Mouse (Mus musculus): ENCODE data around the gene Rasgrp1.

The Rasgrp1 gene

DNA sequence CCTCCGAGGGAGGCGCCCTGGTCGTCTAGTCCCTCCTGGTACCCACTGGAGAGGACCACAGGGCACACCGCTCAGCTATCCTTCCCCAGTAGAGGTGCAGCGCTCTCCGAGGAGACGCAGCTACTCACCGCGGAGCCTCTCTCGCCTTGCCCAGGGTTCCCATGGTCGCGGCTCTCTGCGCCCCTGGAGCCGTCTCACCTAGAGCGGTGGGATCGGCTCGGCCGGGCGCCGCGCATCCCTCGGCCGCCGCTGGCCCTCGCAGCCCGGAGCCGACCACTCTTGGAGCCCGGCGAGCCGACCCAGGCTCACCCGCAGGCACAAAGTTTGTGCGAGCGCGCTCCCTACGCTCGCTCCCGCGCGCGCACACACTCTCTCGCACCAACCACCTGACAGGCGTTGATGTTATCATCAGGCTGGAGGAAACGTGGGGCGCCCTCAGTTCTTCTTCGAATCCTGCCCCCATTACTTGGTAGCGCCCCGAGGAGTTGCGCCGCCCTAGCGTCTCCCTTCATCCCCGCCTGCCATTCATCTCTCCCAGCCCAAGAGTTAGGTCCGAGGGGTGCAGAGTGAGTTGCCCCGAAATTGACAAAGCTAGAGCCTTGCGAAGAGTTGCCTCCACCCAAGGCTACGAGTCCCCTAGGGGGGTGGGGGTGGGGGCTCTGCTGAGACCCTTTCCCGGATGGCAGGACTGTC is at the start of gene Rasgrp1:
Gene Rasgrp1, minus strand, starts transcription at position 455 of the 693 bp plus-strand sequence.
- DNase-seq (ENCODE audit: low read depth), result peak; percentile 7

DNA sequence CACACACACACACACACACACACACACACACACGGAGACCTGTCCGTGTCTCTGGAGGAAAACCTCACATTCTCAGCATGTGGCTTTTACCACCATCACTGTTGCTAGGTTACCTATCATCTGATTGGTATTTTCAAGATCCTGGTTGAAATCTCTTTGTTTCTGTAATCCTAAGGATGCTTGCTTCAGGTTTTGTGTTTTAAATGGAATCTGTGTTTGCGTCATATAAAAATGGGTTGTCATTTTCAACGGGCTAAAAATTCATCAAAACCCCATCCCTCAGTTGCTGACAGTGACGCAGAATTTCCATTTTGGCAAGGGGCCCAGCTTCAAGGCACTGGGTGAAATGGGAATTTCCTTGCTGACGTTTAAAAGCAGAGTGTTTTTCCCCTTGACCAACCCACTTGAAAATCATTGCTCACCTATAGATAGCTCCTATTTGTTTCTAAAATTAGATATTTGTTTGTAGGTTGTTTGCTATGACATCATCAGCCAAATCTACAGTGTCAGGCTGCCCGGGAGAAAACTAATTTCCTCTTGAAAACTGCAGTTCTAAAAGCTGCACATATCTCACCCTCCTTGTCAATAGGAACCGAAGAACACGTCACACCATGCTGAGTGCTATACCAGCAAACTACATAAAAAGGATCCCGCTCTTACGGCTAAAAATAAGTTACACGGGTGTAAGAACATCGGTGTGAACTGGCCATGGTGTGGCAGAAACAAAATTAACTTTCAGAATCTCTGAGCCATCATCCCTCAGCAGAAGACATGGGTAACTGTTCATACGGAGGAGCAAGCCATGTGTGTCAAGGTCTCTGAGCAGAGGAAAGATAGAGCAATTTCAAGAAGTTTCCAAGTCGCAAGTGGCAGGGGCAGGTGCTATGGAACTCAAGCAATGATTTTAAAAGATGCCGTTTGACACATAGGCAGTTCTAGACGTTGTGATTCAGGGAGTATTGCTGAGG is 47.4 kb upstream of the Rasgrp1 start:
- DNase-seq (ENCODE audit: low read depth), result no peak

DNA sequence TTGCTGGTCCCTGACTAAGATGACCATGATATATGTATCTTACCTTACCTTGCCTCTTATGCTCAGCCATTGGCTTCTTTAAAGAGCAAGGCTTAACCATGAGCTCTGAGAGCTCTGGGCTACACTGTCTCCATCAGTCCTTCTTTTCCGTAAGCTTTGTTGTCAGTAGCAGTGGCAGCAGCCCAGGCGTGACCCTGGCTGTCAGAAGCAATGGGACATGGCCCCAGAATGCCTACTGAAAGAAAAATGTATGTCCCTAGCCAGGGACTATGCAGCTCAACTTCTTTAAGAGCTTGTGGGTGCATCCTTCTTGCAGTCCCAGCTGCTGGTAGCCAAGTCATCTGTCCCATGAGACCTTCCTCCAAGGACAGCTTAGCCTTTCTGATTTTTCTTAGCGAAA is 46.7 kb upstream of the Rasgrp1 start:
- no peak for DNase-seq (ENCODE audit: low read depth)

DNA sequence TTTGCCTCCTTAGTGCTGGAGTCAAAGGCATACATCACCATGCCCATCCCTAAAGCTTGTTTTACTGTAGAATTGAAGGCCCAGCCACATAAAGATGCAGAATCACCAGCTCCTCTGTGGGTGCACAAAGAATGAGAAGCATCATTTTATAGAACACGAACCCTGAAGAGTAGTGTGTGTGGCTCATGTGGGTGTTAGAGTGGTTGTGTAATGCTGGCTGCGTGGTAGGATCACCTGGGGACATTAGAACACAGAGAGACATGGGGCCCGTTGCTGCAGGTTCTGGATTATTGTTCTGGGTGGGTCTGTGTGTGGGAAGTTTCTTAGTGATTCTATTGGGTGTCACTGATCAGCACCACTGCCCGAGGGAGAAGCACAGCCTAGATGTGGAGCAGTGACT is 45.3 kb upstream of the Rasgrp1 start:
- DNase-seq (ENCODE audit: low read depth), result no peak

DNA sequence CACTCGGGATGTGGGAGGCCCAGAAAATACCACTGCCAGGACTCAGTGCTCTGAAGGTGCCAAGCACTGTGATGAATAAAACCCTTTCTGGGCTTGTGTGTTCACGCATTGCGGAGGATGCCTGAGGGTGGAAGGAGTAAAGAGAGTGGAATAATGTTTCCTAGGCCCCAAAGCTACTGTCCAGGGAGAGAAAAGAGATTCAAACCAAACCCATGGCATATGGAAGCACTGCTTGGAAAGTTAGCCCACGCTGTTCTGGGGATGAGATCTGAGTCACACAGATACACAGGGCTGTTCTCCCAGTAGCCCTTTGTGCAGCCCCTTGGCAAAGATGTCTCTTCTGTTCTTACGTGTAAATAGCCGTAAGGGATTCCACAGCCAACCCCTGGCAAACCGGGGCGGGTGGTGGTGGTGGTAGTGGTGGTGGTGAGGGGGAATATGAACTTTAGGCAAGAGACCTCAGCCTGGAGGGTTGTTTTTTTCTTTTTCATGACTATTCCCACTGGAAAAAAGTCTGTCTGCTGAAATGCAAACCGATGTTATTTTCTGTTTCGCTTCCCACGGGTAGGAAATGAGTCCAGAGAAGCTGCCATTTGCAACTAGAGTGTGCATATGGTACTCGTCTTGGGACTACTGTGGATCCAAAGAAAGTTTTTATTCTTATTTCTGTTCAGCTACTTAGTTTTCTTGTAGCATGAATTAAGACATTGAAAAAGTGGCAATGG is 44.3 kb upstream of the Rasgrp1 start:
- DNase-seq (ENCODE audit: low read depth), result no peak

DNA sequence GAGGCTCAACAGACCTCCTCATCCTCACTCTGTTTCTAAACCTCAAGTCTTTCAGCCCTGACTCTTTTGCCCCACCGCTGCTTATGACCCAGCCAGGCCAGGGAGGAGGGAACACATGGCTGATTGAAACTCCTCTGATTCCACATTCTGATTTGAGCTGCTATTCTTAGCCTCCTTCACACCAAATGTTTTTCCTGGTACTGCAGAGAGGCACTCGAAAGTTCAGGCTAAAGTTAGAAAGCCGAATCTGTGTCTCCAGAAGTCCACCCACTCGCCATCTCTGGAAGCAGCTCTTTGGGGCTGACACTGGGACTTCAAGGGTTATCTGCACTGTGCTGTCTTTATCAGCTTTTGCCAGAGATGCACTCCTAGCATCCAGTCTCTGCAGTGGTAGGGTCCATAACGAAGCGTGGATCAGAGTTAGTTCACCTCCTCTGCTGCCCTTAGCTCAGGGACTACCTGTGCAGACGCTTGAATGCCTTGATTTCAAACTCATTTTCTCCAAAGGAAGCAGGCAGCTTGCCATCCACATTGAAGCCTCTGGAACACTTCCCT is 43.3 kb upstream of the Rasgrp1 start:
- no peak for DNase-seq (ENCODE audit: low read depth)

DNA sequence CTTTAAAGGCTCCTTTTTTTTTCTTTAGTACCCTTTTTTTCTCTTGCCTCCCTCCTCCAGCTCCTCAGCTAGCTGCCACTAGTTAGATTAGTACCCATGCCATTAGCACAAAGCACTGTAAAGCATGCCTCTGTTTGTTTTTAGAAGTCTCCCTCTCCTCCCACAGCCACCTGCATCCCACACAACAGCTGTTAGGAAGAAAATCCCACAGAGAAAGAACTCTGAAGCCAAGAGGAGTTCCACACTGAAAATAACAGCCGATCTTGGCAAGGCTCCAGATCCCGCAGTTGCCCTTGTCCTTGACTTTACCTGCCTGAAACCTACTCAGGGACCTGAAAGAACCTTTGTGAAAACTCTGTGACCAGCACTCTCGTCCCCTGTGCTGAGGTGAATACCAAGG is 38.5 kb upstream of the Rasgrp1 start:
- DNase-seq (ENCODE audit: low read depth), result no peak

DNA sequence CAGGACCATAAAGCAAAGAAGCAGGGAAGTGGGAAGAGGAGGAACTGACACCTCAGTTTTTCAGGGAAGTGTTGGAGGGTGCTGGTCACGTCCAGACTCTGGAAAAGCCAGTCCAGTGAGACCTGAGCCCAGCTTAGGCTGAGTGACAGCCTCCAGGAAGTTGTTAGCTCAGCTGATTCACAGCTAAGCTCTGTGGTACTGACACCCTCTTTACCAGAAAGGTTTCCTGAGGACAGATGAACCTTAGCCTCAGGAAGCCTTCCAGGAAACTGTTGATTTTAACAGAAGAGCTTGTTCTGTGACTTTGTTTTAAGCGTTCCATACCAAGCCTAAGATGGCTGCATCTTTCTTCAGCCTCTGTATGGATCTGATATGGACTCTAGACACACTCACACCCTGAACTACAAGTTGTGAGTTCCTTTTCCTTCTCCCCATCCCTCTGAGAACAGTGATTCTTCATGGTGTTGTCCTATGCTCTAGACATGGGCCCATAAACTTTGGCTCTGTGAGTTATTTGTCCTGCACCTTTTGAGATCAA is 31.6 kb upstream of the Rasgrp1 start:
- no peak for DNase-seq (ENCODE audit: low read depth)

DNA sequence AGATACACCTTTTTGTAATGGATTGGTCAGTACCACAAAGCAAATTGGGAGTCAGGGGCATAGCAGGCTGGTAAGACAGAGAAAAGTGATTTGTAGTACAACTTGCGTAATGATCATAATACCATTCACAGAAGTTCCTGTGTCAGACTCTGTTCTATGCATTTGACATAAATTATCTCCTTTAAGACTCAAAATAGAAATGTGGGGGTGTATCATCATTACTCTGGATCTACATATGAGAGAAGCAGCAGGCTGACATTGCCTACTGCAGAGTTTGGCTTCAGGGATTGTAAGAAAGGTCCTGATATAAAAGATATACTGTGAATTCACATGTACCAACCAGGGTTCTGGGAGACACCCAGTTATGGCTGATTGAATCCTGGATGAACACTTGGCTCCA is 28.9 kb upstream of the Rasgrp1 start:
- no peak for DNase-seq (ENCODE audit: low read depth)

DNA sequence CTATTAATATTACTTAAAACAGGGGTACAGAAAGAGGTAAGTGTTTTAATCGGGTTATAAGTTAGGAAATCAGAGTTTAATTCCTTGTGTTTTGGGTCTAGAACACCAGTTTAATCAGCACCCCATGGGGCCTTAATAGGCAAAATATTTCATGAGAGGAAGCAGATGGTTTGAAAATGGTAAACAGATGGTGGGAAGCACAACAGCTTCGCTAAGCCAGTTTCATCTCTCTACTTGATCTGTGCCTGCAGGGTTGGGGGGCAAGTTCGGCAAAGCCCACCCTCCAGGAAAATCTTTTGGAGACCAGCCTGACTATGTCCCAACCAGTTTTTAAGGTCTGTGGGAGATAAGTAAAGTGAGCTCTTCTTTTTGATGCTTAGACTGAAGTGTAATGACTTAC is 23.7 kb upstream of the Rasgrp1 start:
- DNase-seq (ENCODE audit: low read depth), result no peak

DNA sequence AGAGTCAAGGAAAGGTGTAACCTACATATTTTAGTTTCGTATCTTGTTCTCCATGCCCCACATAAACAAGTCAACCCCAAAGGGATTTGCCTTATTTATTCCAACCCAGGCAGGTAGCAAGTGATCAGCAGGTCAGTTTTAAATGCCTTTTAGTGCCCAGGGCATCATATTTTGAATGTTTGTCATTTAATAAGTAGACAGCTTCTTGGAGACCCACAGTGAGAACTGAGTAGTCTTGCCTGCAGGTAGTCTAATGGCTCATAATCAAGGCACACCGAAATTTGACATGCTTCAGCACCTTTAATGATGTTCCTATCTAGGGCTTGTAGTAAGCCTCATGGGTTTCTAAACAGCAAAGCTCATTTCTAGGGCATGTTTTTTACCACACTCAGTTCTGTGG is 21.3 kb upstream of the Rasgrp1 start:
- no peak for DNase-seq (ENCODE audit: low read depth)

DNA sequence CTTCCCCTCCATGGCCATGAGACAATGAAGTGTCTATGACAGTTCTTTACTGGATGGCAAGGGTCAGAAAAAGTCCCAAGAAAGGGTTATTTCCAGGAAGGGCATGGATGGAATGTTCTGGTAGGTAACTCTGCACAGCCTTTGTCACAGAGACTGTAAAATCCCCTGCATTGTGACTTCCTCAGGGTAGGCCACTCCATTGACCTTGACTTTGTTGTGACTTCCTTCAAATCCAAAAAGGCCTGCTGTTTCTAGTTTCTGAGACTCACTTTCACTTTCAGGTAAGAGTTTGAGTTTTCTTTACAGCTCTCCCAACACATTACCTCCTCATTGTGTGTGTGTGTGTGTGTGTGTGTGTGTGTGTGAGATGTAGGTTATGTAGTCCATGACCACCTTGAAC is 15.1 kb upstream of the Rasgrp1 start:
- no peak for DNase-seq (ENCODE audit: low read depth)

DNA sequence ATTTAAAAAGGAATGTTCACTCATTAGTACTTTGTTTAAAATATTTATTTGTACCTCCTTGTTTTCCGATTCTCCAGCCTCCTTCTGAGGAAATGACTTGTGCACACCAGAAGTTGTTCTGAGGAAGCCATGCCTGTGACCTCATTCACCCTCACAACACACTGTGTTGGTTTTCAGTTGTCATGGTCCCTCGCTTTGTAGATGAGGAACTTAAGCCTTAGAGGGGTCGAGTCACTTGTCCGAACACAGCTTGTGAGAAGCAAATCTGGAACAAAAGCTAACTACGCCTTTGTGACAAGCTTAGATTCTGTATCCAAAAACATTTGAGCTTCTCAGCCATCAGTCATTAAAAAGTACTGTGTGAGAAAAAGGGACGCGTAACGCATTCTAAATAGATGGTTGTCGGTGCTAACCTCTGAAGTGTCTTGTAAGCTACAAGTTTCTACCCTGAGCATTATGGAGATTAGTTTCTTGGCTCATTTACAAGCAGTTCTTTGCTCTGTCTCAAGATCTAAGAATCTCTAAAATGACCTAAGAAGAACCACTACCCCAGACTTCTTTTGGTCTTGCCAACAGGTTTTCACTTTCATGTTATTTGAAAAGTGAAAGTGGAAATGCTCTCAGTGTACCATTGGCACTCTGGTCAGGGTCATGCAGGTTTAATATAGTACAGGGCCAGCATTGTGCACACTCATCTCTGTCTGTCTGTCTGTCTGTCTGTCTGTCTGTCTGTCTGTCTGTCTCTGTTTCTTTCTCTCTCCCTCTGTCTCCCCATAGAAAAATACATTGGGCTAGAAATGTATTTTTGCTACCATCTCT is 9.7 kb upstream of the Rasgrp1 start:
- no peak for DNase-seq (ENCODE audit: low read depth)

DNA sequence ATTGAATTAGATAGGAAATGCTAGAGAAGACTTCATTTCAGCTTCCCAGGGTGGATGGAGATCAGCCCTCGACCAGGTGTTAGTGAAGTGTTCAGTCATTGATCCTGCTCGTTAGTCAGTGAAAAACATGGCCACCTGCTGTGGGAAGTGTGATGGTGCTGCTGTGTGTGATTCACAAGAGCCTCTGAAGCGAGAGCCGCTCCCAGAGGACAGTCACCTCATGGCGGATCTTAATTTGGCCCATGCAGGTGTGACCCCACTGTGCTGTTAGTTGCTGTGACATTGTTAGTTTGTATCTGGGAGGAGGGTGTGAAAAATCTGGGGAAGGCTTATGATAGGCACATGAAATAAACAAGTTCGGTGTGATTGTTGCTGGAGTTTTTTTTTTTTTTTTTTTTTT is 7.3 kb upstream of the Rasgrp1 start:
- no peak for DNase-seq (ENCODE audit: low read depth)

DNA sequence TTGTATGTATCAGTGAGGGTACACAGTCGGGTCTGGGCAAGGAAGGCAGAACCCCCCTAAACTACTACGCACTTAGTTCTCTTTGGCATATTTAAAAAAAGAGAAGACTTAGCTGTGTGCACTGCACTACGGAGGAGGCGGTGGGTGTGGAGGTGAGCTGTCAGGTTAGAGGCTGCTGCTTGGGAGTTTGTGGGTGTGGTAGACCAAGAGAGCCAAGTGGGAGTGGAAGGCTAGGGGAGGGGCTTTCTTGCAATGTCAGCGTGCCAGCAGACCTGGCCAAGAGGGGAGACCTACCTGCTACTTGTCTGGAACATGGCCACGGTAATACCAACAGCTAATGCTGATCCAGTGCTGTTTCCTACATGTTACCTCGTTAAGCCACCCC is 431 bp upstream of the Rasgrp1 start:
- no peak for DNase-seq (ENCODE audit: low read depth)

DNA sequence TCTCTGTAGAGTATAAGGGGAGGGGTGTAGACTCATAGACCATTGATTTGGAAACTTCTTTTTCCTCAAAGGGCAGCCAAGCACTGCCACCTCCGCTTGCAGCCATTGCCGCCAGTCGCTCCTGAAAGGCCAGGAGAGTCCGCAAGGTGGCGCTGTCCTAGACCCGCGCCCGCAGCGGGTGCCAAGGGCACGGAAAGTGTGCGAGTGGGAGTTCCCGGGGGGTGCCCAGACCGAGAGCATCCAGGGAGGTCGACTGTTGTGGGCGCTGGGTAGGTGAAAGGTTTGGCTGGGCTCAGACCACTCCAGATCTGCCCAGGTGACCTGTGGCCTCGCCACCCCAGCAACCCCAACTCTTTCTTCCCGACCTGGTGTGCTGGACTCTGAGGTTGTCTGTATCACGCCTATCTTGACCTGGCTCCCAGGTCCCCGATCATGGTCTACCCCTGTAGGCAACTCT is 683 bp downstream of the Rasgrp1 start:
- peak; percentile 7 for DNase-seq (ENCODE audit: low read depth)

DNA sequence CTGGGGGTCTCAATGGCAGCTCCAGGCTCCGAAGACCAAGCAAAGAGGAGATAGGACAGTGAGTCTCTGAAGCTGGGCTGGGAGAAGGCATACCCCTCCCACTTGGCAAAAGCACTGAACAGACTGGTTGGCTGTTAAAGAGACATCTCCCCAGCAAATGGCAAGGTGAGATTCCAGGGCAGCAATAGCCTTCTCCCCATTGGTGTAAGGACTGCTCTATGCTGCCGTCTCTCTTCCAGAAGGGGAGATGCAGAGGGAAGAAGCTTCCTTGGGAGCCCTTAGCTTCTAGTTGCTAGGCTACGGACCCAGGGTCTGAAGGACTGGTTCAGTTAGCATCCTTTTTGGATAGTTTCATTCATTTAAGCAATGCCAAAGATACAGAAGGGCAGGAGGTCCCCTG is 4.3 kb downstream of the Rasgrp1 start:
- DNase-seq (ENCODE audit: low read depth), result no peak

DNA sequence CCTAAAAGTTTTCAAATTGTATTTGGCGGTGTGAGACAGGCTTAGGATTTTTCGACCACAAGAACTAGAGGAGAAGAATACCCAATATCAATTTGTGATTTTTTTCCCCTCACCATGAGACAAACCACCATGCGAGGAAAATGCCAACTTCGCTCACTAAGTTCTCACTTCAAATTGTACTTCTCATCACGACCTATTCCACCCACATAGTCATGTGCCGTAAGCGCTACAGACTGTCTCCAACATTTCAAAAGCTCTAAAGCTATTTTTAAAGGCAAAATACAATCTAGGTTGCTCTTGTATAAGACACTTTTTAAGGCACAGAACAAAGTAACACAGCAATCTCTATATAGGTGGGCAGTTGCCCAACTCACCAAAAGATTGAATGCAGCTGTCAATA is 4.9 kb downstream of the Rasgrp1 start:
- DNase-seq (ENCODE audit: low read depth), result no peak

DNA sequence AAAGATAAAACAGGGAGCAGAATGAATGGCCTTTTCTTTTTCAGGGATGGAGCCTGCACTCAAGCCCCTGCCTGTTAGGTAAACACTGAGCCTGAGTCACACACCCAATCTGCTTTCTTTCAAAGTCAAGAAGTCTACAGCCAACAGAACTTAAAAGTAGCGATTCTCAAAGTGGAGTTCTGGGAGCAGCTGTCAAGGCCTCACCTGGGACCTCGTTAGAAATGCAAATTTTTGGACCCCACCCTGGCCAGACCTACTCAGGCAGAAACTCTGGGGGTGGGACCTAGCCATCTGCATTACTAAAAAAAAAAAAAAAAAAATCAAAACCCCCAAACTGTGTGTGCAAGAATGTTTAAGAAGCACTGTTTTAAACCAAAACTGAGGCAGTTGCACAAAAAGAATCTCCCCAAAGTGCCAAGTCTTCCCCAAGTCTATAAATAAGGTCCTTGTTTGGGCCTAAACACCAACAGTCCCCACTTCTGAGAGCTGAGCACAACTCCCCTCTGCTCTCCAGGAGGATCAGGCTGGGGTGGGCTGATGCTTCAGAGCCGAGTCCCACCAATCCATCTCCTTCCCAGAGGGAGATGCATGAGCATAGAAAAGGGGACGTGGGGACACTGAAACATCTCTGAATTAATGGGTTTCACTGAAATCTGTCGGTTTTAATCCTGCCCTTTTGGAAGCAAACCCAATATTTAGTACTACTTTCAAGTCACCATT is 5.7 kb downstream of the Rasgrp1 start:
- no peak for DNase-seq (ENCODE audit: low read depth)

DNA sequence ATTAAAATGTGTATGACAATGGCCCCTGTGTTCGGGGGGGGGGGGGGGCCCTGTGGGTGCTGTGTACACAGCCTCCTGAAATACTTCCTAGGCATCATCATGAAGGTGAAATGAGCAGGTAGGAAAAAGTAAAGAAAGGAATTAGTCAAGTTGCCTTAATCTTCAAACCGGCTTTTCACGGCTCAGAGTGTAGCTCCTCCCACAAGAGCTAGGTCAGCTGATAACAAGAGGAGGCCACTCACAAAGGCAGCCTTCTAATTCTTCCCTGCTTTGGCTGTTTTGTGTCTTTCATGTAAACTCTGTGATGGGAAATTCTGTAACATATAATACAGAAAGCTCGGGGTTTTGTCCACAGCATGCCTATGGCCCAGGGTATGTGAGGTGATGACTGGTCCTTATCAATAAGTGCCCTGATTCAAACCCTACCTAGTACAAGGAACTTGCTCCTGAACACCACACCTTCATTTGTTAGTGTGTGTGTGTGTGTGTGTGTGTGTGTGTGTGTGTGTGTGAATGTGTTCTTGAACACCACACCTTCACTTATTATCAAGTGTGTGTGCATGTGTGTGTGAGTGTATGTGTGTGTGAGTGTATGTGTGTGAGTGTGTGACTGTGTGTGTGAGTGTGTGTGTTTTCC is 7.1 kb downstream of the Rasgrp1 start:
- no peak for DNase-seq (ENCODE audit: low read depth)

Measured in c-Kit-positive CD71-positive TER-119-negative erythroid progenitor cells, embryonic 14.5 days (primary cell).